Mouse (Mus musculus) ES-E14 (cell line): ENCODE data around the gene Rarb.

ENCODE experiments used
- CHD2 ChIP-seq: IDR thresholded peaks from 2 replicates; pipeline ENCODE4 v1.6.1; 2014; ENCODE audit warnings: mild to moderate bottlenecking, low read depth, low read length, inconsistent platforms
- HCFC1 ChIP-seq: IDR thresholded peaks from 2 replicates; pipeline ENCODE4 v1.6.1; 2012; ENCODE audit warnings: low read length, inconsistent platforms, borderline replicate concordance; ENCODE audit not compliant: insufficient read depth
- ZC3H11A ChIP-seq: IDR thresholded peaks from 2 replicates; pipeline ENCODE4 v1.6.1; 2012; ENCODE audit warnings: low read depth, mild to moderate bottlenecking, inconsistent platforms, low read length, borderline replicate concordance
- ZNF384 ChIP-seq: IDR thresholded peaks from 2 replicates; pipeline ENCODE4 v1.6.1; 2012; ENCODE audit warnings: low read depth, low read length, inconsistent platforms

DNA sequence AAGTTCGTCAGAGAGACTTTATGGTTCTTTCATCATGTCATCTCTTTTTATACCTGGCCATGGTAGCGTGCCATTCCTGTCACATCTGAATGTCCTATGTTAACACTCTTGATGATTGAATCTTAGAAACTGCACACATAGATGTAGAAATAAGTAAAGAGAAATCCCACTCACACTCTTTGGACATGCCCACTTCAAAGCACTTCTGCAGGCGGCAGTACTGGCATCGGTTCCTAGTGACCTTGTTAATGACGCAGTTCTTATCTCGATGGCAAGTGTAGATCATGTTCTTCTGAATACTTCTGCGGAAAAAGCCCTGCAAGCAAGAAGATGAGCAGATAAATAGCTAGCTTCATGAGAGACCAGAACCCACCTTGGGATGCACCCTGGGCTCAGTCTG is 310.2 kb downstream of the Rarb start:
- TF ChIP-seq ZNF384 (no peak), ZC3H11A (no peak), HCFC1 (no peak), CHD2 (no peak)
